Comparison of ENCODE assay signal across 8 mouse cellular contexts in the genomic region with DNA sequence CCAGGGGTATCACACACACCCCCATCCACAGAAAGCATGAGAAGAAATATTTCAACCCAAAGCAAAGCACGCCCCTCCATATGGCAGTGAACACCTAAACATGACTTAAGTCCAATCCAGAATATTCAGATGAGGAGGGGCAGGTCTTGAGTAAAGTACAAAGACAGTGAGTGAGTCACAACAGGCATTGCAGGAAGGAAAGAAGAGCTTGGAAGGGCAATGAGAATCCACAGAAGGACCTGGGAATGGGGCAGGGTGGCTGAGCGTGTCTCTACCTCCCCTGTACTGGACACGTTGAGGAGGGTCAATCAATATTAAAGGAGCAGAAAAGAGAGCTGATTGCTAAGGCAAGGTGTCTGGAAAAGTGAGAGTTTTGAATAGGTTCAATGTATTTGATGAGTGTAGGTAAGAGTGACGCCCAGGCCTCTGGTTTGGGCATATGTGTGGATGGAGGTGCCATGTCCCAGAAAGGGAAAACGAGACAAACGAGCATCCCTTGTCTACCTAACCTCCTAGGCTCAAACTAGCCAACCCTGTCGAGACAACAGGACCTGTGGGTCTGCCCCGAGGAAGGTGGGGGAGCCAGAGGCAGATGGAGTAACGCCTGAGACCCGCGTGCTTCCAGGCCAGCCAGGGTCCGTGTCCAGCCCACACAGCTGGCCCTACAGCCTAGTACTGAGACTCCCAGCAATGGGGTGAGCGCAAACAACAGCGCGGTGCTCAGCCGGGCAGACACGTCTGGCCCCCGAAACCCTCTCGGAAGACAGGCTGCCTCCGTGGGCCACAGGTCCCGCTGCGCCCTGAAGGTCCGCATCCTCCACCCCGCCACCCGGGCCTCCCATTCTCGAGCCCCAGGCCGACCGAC. TPM values are rescaled to one million over a fixed set of nuclear protein-coding genes. Genes with fewer than 3 reads are reported as not detected.
DNase-seq lines count a peak whose midpoint lies in the region; ATAC-seq and TF ChIP-seq lines count a peak whose summit lies in the region.

No protein-coding gene starts in this region.

- no peak for DNase-seq in heart, adult 2 months
- no peak for DNase-seq in heart, adult 11 months
- no peak for DNase-seq in embryonic facial prominence, embryonic 14.5 days (ENCODE audit: low spot score)
- DNase-seq in limb, embryonic 11.5 days (ENCODE audit: low spot score): no peak
- no peak for DNase-seq in layer of hippocampus, adult 9-11 months
- DNase-seq in spleen, postnatal 14 days (ENCODE audit: low spot score in 2 of 2): no peak

- ATAC-seq in CD4-positive, CD25-positive, alpha-beta regulatory T cell, adult 4 months: peak; percentile 59
- ATAC-seq in embryonic facial prominence, embryonic 14.5 days (ENCODE audit: low read depth): peak; percentile 60
- ATAC-seq in limb, embryonic 11.5 days (ENCODE audit: insufficient number of reproducible peaks, low FRiP score, low TSS enrichment, low read depth): peak; percentile 66
- peak; percentile 68 for ATAC-seq in stomach, embryonic 14.5 days (ENCODE audit: insufficient number of reproducible peaks, insufficient read depth, low FRiP score, low read depth)

- TF ChIP-seq POLR2A in heart, adult 2 months (IDR thresholded peaks at IDR 0.05; ENCODE audit: insufficient read depth, low read depth, low read length): no peak

- WGBS in heart, adult 2 months: 6% methylated on average over 28 of the region's 28 CpGs
- 5% methylated on average over 24 of the region's 28 CpGs for WGBS in embryonic facial prominence, embryonic 14.5 days
- WGBS in limb, embryonic 11.5 days: 7% methylated on average over 28 of the region's 28 CpGs
- WGBS in stomach, embryonic 14.5 days: 6% methylated on average over 28 of the region's 28 CpGs

- no peak for TF ChIP-seq CTCF in heart, adult 2 months (IDR thresholded peaks at IDR 0.05)

- no peaks in the 10 kb centered on the region for H3K79me2 ChIP-seq in heart, adult 2 months (replicated peaks; ENCODE audit: control insufficient read depth, insufficient read depth, low read length)

- H3K27me3 ChIP-seq in heart, adult 2 months (ENCODE audit: control insufficient read depth, insufficient read depth, low read length): no peaks in the 10 kb centered on the region
- no peaks in the 10 kb centered on the region for H3K27me3 ChIP-seq in embryonic facial prominence, embryonic 14.5 days (replicated peaks; ENCODE audit: control insufficient read depth, insufficient read depth, low read length)
- no peaks in the 10 kb centered on the region for H3K27me3 ChIP-seq in limb, embryonic 11.5 days (ENCODE audit: control insufficient read depth, insufficient read depth, low read length)
- H3K27me3 ChIP-seq in stomach, embryonic 14.5 days (ENCODE audit: control insufficient read depth, insufficient read depth, low read length): no peaks in the 10 kb centered on the region

- H3K9me3 ChIP-seq in embryonic facial prominence, embryonic 14.5 days (ENCODE audit: control insufficient read depth, low read length): peaks cover 11% of the 10 kb centered on the region; the same call in 1 of the 2 replicates
- no peaks in the 10 kb centered on the region for H3K9me3 ChIP-seq in limb, embryonic 11.5 days (ENCODE audit: control insufficient read depth, low read length)
- H3K9me3 ChIP-seq in stomach, embryonic 14.5 days (ENCODE audit: control insufficient read depth, low read depth, low read length): no peaks in the 10 kb centered on the region; the same call in 1 of the 2 replicates

- peak overlapping the region; percentile 100 for H3K4me3 ChIP-seq in heart, adult 2 months
- H3K4me3 ChIP-seq in embryonic facial prominence, embryonic 14.5 days (ENCODE audit: low read depth, low read length): peak overlapping the region; percentile 81
- H3K4me3 ChIP-seq in limb, embryonic 11.5 days (ENCODE audit: low read depth, low read length): peak overlapping the region; percentile 61
- H3K4me3 ChIP-seq in stomach, embryonic 14.5 days (ENCODE audit: low read depth, low read length): peak overlapping the region; percentile 87

- H3K4me2 ChIP-seq in embryonic facial prominence, embryonic 14.5 days (ENCODE audit: low read depth, low read length): peak overlapping the region; percentile 69
- peak overlapping the region; percentile 81 for H3K4me2 ChIP-seq in limb, embryonic 11.5 days (ENCODE audit: low read depth, severe bottlenecking)
- H3K4me2 ChIP-seq in stomach, embryonic 14.5 days (replicated peaks; ENCODE audit: low read depth, low read length): peak overlapping the region; percentile 85

- no peak for TF ChIP-seq EP300 in heart, adult 2 months (IDR thresholded peaks at IDR 0.05; ENCODE audit: insufficient read depth, low read depth, low read length)

- H3K27ac ChIP-seq in heart, adult 2 months: peak overlapping the region; percentile 95
- H3K27ac ChIP-seq in embryonic facial prominence, embryonic 14.5 days (replicated peaks; ENCODE audit: low read depth, low read length): peak overlapping the region; percentile 65
- H3K27ac ChIP-seq in limb, embryonic 11.5 days (replicated peaks; ENCODE audit: low read depth, low read length): no peak overlapping the region
- peak overlapping the region; percentile 69; the same call in 1 of the 2 replicates for H3K27ac ChIP-seq in stomach, embryonic 14.5 days (ENCODE audit: low read length)

- peaks cover 14% of the 10 kb centered on the region for H3K4me1 ChIP-seq in heart, adult 2 months (ENCODE audit: control insufficient read depth, insufficient read depth, low read length)
- H3K4me1 ChIP-seq in embryonic facial prominence, embryonic 14.5 days (ENCODE audit: control insufficient read depth, insufficient read depth, low read length): peaks cover 9% of the 10 kb centered on the region; the same call in 1 of the 2 replicates
- peaks cover 9% of the 10 kb centered on the region for H3K4me1 ChIP-seq in limb, embryonic 11.5 days (ENCODE audit: control insufficient read depth, insufficient read depth, low read length)
- peaks cover 8% of the 10 kb centered on the region for H3K4me1 ChIP-seq in stomach, embryonic 14.5 days (ENCODE audit: control insufficient read depth, insufficient read depth, low read length)

- intact Hi-C loops in heart, adult 2 months (cut with DNase I): no loop called here

- peaks cover 6% of the 10 kb centered on the region for H3K36me3 ChIP-seq in heart, adult 2 months (ENCODE audit: control insufficient read depth, insufficient read depth, low read length)
- H3K36me3 ChIP-seq in embryonic facial prominence, embryonic 14.5 days (ENCODE audit: control insufficient read depth, insufficient read depth, low read length): peaks cover 33% of the 10 kb centered on the region
- H3K36me3 ChIP-seq in limb, embryonic 11.5 days (ENCODE audit: control insufficient read depth, insufficient read depth, low read length): peaks cover 5% of the 10 kb centered on the region; the same call in 1 of the 2 replicates
- no peaks in the 10 kb centered on the region for H3K36me3 ChIP-seq in stomach, embryonic 14.5 days (ENCODE audit: control insufficient read depth, insufficient read depth, low read length)

- H3K9ac ChIP-seq in heart, adult 2 months (ENCODE audit: low read depth, low read length): peak overlapping the region; percentile 93
- H3K9ac ChIP-seq in embryonic facial prominence, embryonic 14.5 days (ENCODE audit: low read depth, low read length): peak overlapping the region; percentile 92
- peak overlapping the region; percentile 89 for H3K9ac ChIP-seq in limb, embryonic 11.5 days (ENCODE audit: low read length)
- H3K9ac ChIP-seq in stomach, embryonic 14.5 days (replicated peaks; ENCODE audit: low read depth, low read length): peak overlapping the region; percentile 96

RNA-seq across cellular contexts. Expression of a gene that starts 0.6 kb away (rescaled TPM):
- total RNA-seq in heart, adult 2 months (2021): 10 to 100 TPM; 48.3 to 59.4 TPM
- polyA plus RNA-seq in heart, adult 2 months (2012; rRNA removed): 60.3 and 79.7 TPM in 2 replicates
- polyA plus RNA-seq in CD4-positive, CD25-positive, alpha-beta regulatory T cell, adult 4 months (2017; shearing (Covaris generic)): 10 to 100 TPM; 34.0 to 43.8 TPM
- polyA plus RNA-seq in embryonic facial prominence, embryonic 14.5 days (2014; fragmentation: Nextera tagmentation; extraction: Ambion mirVana): 113 TPM in 2 replicates
- 77.6 and 80.0 TPM in 2 replicates for polyA plus RNA-seq in limb, embryonic 11.5 days (2014; fragmentation: Nextera tagmentation; extraction: Ambion mirVana)
- 82.6 and 93.6 TPM in 2 replicates for polyA plus RNA-seq in stomach, embryonic 14.5 days (2014; fragmentation: Nextera tagmentation; extraction: Ambion mirVana)

RNA-seq across cellular contexts. Expression of a gene that starts 17.5 kb away (rescaled TPM):
- 10 to 100 TPM; 20.9 to 23.2 TPM for total RNA-seq in heart, adult 2 months (2021)
- 21.3 and 28.8 TPM in 2 replicates for polyA plus RNA-seq in heart, adult 2 months (2012; rRNA removed)
- 10 to 100 TPM; 13.5 to 19.3 TPM for polyA plus RNA-seq in CD4-positive, CD25-positive, alpha-beta regulatory T cell, adult 4 months (2017; shearing (Covaris generic))
- 9.6 and 10.2 TPM in 2 replicates for polyA plus RNA-seq in embryonic facial prominence, embryonic 14.5 days (2014; fragmentation: Nextera tagmentation; extraction: Ambion mirVana)
- 1.8 and 3.9 TPM in 2 replicates for polyA plus RNA-seq in limb, embryonic 11.5 days (2014; fragmentation: Nextera tagmentation; extraction: Ambion mirVana)
- polyA plus RNA-seq in stomach, embryonic 14.5 days (2014; fragmentation: Nextera tagmentation; extraction: Ambion mirVana): 4.6 and 5.9 TPM in 2 replicates
